Mouse (Mus musculus) cerebellum, adult 11-12 months (tissue): ENCODE data around the gene Capn13.

ENCODE experiments used
- DNase-seq: peaks from one replicate; pipeline ENCODE4 v3.0.0; 2022

The Capn13 gene

DNA sequence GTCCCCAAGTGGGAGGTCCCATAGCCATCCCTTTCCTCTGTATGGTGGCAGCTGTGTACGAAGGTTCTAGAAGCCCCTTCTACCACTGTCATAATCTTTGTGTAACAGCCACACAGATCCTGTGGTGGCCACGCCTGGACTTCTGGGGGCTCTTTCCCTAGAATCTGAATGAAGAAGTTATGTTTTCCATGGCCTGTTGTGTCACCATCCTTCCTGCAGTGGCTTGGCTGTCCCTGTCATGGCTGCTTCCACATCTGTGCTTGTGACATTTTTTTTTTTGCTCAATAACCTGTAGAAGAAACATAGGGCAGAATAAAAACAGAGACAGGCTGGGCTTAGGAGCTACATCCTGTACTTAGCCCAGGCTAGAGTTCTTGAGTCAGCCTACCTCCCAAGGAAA lies at the start of gene Capn13:
Gene Capn13 (minus strand): TSS at position 5 of the 400 bp plus-strand sequence.
- no peak for DNase-seq

DNA sequence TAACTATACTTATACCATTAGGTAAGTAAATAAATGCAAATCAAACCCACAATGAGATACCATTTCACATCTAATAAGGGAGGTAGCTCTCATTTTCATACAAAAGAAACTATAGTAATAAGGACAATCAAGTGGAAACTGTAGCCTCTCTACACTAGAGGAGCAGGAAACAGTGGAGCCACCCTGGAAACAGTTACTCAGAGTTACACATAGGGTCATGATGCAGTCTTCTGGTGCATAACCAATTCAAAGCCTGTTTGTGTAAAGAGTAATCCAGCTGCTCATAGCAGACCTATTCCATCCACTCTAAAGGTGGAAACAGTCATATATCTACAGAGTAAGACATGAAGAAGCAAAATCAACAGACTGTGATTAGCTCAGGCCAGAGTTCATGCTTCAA lies 48.4 kb upstream of the Capn13 start:
- DNase-seq = no peak

DNA sequence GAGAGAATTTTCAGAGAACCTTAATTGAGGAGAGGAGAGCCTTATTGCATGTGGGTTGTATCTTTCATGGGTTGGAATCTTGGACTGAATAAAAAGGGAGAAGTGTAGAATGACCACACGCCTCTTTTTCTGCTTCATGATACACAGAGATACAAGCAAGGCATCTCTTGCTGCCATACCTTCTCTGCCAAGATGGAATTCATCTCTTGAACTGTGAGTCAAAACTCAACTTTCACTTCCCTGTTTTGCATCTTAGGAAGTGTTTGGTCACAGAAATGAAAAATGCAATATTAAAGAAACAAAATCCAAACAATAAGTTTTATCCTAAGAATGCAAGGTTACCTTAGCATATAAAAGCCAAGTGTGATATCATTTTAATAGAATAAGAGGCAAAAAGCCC lies 40.1 kb upstream of the Capn13 start:
- no peak for DNase-seq

DNA sequence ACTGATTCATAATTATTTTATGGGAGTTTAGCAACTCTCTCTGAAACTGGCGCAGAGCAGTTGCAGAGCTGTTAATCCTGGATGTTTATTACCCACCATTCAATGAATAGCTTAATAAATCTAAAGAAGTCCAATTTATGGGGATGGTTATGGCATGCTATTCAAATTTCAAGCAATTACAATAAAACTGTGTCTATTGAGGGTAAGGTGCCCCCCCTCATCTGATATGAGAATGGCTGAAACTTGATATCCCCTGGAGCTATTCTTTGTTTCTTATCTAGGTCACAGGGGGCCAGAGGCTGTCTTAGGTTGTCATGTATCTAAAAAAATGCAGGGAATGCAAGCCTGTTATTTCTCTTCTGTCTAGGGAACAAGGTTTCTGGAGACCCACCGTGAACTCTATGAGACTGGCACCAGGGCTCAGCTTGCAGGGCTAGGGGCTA lies 31.9 kb upstream of the Capn13 start:
- DNase-seq = no peak

DNA sequence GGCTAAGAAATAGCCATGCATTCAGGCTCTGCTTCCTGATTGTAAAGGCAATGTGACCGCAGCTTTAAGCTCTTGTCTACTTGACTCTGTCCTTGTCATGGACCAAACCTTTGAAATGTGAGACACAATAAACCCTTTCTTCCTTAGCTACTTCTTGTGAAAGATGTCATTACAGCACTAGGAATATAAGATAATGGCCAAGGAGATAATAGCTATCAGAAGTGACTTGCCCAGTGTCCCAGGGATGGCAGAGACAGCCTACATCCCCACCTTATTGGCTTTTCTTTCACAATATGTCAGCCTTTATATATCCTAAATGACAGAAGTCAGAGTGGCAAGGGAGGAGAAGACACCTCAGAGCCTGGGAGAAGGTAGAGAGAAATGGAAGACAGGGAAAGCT lies 31.4 kb upstream of the Capn13 start:
- DNase-seq = no peak

DNA sequence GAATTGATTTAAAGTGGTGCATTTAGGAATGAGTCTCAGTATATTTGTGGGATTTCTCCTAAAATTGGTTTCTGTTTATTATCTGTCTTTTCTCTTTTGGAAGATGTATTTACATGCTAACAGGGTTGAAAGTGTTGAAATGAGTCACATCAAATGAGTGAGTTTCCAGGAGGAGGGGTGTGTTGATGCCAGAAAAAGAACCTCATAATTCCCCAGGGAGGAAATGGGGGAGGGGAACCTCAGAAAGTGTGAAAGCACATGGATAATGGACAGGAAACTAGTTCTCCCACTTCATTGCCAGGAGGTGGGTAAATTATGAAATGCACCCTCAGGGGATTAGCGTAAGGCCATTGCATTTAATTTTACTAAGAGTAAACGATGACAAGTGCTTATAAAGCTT lies 16.7 kb upstream of the Capn13 start:
- no peak for DNase-seq

DNA sequence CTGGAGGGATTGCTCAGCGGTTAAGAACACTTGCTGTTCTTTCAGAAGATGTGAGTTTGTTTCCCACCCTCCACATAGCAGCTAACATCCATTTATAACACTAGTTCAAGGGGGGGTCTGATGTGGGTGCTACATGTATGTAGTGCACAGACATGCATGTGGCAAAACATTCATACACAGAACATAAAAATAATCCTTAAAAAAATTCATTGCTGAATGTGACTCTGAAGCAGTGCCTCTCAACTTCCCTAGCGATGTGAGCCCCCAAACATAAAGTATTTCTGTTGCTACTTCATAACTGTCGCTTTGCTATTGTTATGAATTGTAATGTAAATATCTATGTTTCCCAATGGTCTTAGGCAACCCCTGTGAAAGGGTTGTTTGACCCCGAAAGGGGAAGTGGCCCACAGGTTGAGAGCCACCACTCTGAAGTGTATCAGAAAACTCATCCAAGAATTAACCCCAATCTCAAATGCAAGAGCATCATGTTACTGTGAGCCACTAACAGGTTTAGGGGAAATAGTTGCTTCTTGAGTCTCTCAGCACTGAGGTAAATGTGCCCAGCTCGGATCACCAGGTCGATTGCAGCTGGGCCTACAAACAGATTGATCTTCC lies 15.6 kb upstream of the Capn13 start:
- no peak for DNase-seq

DNA sequence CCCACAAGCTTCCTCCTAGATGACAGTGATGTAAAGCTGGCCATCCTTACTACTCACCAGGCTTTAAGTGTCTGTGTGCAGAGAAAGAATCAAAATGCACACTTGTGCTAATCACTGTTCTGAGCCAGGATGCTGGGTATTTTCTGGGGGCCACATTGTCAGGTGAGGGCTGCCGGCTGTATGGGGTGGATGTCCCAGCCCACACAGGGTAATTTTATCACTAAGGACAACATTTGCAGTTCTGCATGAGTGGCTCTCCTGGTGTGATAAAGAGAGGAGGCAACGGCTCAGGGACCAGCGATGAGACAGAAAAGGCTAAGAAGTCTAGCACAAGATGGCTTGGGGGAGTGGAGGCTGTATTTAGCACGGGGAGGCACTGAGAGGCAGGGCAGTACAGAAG lies 11.2 kb upstream of the Capn13 start:
- no peak for DNase-seq

DNA sequence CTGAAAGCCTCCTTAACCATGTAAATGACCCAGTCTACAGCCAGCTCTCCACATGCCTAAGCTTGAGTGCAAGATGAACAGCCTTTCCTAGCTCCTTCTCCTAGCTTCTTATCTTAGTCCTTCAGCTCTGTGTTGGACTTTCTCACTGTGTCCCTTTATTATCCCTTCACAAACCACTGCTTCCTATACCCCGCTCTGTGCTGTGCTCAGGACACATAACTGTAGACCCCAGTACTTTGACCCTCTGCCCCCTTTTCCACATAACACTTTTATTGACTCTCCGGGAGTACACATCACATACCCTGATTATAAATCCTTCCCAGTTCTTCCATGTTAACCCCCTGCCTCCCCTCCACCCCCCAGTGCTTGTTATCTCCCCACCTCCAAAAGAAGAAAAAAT lies 606 bp upstream of the Capn13 start:
- no peak for DNase-seq

DNA sequence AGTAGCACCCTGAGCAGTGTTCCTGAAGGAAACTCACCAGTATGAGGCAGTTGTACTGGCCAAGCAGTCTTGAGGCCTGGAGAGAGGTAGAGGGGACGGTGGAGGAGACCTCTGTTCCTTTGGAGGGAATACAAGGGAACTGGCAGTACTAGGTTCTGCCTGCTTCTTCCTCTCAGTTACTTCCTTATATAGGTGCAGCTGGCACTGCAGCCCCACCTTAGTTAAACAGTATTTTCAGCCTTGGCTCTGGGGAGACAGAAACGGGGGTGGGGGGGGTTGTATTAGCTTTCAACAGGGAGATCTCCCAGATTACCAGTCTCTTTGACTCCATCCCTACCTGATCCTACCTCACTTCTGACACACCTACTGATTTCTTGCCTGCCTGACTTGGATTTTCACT lies 1.5 kb downstream of the Capn13 start:
- no peak for DNase-seq

DNA sequence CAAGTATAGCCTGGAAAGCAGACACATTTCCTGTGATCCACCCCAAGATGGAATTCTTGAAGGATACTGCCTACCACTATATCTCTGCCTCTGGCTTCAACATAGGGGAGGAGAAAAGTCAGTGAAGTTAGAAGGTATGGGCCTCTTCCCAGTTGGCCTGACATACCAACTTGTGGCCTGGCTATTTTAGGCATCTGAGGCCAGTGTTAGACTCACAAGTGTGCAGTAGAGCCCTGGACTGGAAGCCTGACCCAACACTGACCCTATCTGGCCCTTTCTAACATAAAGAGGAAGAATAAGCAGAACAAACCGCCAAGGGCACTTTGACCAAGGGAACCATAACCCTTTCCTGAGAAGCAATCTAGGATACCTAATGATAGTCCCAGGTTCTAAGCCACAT lies 7.3 kb downstream of the Capn13 start:
- DNase-seq = no peak

DNA sequence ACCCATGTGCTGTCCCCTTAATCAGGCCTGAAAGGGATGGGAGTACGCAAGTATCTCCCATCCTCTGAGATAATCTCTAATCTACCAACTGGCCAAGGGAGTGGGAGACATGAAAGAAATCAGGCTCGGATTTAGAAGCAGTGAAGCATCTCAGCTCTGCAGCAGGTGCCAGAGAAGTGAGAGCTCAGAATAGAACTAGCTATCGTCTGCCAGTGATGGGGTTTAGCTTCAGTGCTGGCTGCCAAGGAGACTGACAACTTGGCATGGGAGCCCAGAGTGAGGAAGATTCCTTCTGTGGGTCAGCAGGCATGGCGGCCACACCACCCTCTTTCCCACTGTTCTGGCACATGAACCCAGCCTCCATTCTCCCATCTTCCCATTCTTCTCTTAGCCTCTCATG lies 8.9 kb downstream of the Capn13 start:
- DNase-seq = peak; percentile 6

DNA sequence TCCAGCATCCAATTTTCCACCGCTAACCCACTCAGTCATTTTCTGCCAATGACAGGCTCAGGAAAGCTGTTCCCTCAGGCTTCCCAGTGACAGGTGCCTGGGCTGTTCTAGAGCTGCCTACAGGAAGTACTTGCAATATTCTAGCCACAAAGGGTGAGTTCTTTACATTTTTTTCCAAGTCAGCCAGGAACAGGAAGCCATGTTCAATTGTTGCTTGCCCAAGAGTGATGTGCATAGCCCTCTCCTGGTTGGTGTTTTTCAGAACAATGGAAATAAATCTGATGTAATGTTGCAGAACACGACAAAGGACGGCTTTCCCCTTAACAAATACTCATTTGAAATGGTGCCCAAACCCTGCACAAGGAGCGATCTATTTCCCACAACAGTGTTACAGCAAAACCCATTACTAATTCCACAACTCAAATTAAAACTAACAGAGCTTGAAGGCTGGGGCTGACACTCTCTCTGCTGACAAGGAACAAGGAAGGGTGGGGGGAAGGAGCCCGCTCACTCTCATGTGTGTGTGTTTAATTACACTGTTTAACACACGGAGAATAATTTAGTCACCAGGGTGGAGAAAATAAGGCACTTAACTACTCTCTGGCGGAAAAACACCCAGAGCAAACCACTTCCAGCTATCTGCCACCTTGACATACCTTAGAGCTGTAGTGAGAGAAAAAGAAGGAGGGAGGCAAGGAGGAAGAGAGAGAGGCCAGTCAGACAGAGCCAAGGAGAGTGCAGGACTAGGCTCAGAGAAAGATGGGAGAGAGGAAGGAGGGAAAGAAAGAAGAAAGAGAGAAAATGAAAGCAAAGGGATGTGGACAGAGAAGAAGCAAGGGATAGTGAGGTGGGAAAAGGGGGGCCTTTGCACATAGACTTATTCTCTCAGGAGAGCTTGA lies 10.2 kb downstream of the Capn13 start:
- no peak for DNase-seq

DNA sequence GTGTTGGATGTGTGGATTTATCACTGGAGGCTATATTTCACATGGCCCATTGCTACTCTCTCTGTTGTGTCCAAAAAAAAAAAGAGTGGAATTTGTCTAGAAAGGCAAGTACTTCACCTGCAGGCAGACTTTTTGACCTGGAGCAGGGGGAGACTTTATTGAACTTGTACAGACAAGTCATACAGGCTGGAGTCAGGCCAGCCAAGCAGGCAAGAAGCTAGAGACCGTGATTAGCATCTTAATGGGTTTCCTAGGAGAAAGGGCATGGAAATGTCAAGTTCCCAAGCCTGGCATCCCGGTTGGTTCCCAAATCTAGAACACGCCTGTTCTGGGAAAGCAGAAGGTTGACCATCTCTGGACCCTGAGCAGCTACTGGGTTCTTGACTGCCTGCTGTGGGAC lies 11.3 kb downstream of the Capn13 start:
- DNase-seq = no peak

DNA sequence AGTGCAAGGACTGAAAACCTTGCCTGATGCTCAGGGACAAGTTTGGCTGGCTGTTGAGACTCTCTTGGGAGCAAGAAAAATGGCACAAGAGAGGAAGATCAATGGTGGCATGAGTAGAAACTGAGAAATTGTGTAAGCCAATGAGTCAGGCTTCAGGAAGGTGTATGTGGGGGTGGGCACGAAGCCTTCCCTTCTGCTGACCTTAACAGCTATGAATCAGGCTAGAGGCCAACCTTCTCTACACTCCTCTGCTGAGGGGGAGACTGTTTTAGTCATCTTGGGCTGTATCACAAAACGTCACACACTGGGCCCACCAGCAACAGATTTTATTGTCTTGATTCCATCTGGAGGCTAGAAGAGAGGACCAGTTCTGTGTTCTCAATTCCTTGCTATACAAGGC lies 14.1 kb downstream of the Capn13 start:
- DNase-seq = no peak

DNA sequence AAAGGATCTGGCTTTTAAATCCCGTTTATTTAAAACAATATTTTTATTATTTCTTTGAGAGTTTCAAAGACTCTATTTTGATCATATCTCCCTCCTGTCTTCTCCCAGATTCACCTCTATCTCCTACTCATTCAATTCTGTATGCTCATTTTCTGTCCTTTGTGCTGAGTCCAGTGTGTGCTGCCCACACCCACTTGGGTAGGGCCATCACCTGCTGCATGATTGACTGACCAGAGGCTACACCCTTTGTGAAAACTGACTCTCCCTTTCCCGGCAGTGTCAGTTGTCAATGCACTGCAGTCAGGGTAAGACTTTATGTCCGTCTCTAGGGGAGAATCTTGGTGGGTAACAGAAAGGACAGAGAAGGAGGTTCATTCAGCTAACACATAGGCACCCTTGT lies 14.7 kb downstream of the Capn13 start:
- no peak for DNase-seq

DNA sequence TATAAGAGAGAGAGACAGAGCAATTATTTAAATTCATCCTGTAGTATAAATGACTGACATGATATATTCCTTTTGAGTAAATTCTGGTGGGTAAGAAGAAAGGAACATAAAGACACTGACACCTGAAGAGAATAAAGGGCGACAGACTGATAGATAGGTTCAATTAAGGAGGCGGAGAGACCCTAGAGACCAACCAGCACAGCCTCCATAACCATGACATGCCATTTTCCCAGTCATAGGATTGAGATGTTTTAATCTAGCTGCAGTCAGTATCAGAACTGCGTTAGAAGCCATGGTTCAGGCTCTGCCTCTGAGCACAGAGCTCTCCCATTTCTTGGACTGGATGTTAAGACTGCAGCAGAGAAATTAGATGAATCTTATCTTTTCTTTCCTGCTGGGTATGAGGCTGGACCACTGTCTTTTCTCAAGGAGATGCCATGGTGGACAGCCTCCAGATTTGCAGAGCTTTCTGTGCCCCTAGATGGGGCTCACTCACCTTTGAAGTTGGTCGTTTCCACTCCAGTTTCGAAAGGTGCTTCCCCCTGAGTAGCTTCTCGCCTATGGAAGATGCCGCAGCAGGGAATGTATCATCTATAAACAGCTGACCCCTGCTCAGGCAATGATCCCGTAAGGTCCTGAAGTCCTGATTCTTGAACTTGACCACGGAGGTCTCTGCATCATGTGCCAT lies 18.2 kb downstream of the Capn13 start:
- DNase-seq = no peak

DNA sequence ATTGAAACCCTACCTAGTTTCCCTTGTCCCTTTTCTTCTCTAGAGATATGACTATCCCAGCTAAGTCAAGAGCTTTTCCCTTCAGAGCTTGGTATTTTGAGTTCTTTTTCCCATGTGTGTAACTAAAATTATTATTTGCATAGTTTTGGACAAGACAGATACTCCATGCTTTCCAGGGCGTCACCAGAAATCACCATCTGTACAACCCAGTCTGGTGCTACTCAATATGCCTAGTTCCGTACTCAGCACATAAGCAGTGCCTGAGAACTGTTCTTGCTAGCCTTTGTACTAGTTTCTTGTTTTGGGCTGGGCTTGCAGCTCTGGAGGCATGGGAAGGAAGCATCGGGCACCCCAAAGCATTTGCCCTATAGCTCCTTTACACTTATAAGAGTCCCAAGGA lies 19.0 kb downstream of the Capn13 start:
- DNase-seq = no peak

DNA sequence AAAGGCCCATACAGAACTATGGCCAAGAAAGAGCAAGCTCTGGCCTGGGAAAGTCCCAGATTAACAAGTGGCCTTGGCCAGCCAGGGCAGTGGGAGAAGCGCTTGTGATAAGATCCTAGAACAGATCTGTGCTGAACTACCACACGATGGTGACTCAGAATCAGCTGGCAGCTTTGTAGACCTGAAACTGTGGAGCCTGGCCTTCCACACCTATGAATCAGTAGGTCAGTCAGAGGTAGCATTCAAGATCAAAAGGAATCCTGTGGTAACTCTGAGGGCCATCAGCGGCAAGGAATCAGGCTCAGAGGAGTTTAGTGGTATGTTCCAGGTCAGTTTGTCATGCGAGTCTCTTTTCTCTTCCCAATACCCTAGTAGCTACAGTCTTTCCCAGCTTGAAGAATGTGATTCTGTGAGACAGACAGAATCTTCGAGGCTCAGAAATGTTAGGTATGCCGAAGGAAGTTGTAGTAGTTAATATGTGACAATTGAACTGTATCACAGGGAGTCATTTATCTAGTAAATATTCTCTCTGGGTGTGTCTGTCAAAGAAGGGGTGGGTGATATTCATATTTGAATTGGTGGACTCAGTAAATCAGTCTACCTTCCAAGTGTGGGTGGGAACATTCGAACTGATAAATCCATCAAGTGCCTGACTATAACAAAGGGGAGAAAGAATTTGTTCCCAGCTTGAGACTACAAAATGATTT lies 22.7 kb downstream of the Capn13 start:
- DNase-seq = no peak

DNA sequence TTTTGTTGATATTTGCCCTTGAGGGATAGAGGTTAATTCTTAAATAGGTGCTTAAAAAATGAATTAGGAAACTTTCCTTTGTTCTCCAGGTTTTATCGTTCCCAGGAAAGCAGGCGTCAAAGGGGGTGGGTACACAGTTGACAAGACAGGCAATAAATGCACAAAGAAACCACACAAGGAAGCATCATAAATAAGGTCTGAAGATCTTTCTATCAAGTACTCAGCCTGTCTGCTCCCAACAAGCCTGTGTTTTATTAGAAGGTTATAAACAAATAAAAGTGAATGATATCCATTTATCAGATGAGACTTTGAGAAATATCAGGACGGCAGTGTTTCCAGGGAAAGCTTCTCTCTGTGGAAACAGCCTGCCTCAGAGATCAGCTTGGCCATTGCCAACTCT lies 33.3 kb downstream of the Capn13 start:
- DNase-seq = no peak

DNA sequence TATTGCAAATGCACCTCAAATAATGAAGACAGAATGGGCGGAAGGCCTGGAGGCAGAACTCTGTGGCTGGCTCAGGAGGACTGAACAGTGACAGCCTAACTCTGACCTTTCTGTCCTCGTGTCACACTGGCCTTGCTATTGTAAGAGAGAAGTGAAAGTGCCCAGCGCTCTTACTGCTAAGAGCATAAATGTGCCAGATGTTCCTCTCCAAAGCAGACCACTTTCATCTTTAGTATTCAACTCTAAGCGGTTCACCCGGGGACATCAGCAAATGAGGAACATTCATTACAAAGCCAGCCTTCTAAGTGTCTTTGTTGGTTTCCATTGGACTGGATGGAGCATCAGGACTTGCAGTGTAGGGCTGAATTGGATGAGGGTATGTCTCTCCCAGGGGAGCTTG lies 39.6 kb downstream of the Capn13 start:
- DNase-seq = no peak

DNA sequence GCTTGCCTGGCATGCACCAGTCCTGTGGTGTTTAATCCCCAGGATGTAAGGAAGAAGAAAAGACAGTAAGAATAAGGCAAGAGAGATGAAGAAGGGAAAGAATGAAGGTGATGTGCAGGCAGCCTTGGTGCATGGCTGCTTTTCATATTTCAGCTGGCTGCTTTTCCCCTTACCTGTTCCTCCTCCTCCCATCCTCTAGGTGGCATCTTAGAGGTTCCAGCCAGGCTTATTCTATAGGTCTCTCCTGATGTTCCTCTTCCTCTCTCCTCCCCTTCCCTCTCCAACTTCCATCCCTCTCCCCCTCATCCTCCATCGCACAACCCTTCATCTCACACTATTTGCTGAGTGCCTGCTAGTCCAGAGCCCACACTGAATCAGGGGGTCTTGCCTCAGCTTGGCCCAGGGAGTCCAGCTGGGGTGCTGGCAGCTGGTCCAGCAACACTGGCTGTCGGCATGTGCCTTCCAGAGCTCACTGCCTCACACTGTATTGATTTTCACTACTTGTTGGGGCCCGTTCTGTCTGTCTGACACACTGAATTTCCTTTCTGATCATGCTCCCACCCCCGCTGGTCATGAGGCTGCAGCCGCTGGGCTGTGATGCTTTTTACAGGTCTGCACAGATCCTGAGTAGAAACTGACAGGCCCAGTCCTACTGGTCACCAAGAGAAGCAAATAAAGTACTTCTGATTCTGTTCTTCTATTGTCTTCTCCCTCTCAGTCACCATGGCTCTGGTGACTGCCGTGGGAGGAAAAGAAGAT lies 56.9 kb downstream of the Capn13 start:
- no peak for DNase-seq

DNA sequence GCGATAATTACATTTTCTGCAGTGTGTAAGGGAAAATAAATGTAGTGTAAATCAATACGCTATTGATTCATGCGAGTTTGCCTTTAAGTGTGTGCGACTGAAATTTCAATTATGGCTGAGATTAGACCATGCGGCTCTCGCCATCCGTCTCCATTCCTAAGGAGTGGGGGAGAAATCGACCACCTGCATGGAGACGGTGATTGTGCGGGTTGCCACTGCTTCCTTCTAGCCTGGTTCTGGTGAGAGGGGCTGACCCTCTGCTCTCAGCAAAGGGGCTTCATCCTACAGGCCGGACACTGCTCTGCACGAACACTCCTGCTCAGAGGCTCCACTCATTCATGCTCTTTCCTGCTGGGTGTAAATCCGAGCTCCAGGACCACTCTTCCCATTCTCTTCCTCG lies 58.0 kb downstream of the Capn13 start:
- no peak for DNase-seq
